Mouse (Mus musculus): ENCODE results near the gene Dmkn.
"Not testable (repeated sequence)": the region's sequence is repeated elsewhere in the genome, so short reads cannot be mapped to it uniquely, and the experiment has no call there.

Gene Dmkn

GRCm38 (mm10) chr7:30812291-30812807 lies 48.8 kb downstream of the Dmkn start:
- no peak for DNase-seq (ENCODE audit: low spot score)

- no peak for DNase-seq (ENCODE audit: low spot score)
Measured at GRCm38 (mm10) chr7:30820131-30820530, 56.6 kb downstream of the Dmkn start.

- no peak for DNase-seq (ENCODE audit: low spot score)
Measured at GRCm38 (mm10) chr7:30820854-30821445, 57.4 kb downstream of the Dmkn start.

- no peak for DNase-seq (ENCODE audit: low spot score)
Measured at GRCm38 (mm10) chr7:30821532-30821931, 58.0 kb downstream of the Dmkn start.

GRCm38 (mm10) chr7:30823675-30824074 lies 60.1 kb downstream of the Dmkn start, which contains the start of gene Ffar2:
TSS of gene Ffar2 (minus strand) at chr7:30823775.
- no peak for DNase-seq (ENCODE audit: low spot score)

- DNase-seq (ENCODE audit: low spot score) = no peak
Measured at GRCm38 (mm10) chr7:30824306-30824705, 60.8 kb downstream of the Dmkn start.

- no peak for DNase-seq (ENCODE audit: low spot score)
Measured at GRCm38 (mm10) chr7:30826660-30827059, 63.1 kb downstream of the Dmkn start.

- DNase-seq (ENCODE audit: low spot score) = not testable (repeated sequence)
Measured at GRCm38 (mm10) chr7:30828871-30829270, 65.3 kb downstream of the Dmkn start.

GRCm38 (mm10) chr7:30829428-30829827 lies 65.9 kb downstream of the Dmkn start:
- no peak for DNase-seq (ENCODE audit: low spot score)
